Mouse (Mus musculus) urinary bladder, postnatal 0 days (tissue): ENCODE data around the gene Wdr19. TPM values are rescaled to one million over a fixed set of nuclear protein-coding genes. Genes with fewer than 3 reads are reported as not detected.

Experiments used
- polyA plus RNA-seq: library from polyadenylated mRNA; unstranded; fragments of >200 nt; fragmentation: Nextera tagmentation; extraction: Ambion mirVana; gene quantifications from 2 replicates; pipeline ENCODE4 v1.2.1, GENCODE M21; 2015

The Wdr19 gene
- polyA plus RNA-seq = 3.1 and 3.6 TPM in 2 replicates

GRCm38 (mm10) chr5:65199346-65200128 is at the start of gene Wdr19:
Gene Wdr19, plus strand, starts transcription at chr5:65199696.

Other genes starting within 250 kb of the Wdr19 start
- 0.88 and 0.91 TPM in 2 replicates for gene Tlr6, start 239.6 kb upstream of the Wdr19 start, polyA plus RNA-seq
- gene Fam114a1, start 229.6 kb upstream of the Wdr19 start, polyA plus RNA-seq = 52.8 and 69.0 TPM in 2 replicates
- gene Tmem156, start 107.6 kb upstream of the Wdr19 start, polyA plus RNA-seq = 0.43 and 0.59 TPM in 2 replicates
- 16.4 and 17.3 TPM in 2 replicates for gene Klhl5, start 92.2 kb upstream of the Wdr19 start, polyA plus RNA-seq
- gene Rfc1, start 136.0 kb downstream of the Wdr19 start, polyA plus RNA-seq = 32.7 and 45.0 TPM in 2 replicates
- gene Klb, start 148.6 kb downstream of the Wdr19 start, polyA plus RNA-seq = not detected in 2 replicates
- gene Rpl9, start 191.7 kb downstream of the Wdr19 start, polyA plus RNA-seq = 793 and 894 TPM in 2 replicates
- 40.3 and 44.2 TPM in 2 replicates for gene Lias, start 191.8 kb downstream of the Wdr19 start, polyA plus RNA-seq
- gene Ugdh, start 236.3 kb downstream of the Wdr19 start, polyA plus RNA-seq = 102 and 121 TPM in 2 replicates